Comparison of ENCODE assay signal across 8 mouse cellular contexts in the genomic region with DNA sequence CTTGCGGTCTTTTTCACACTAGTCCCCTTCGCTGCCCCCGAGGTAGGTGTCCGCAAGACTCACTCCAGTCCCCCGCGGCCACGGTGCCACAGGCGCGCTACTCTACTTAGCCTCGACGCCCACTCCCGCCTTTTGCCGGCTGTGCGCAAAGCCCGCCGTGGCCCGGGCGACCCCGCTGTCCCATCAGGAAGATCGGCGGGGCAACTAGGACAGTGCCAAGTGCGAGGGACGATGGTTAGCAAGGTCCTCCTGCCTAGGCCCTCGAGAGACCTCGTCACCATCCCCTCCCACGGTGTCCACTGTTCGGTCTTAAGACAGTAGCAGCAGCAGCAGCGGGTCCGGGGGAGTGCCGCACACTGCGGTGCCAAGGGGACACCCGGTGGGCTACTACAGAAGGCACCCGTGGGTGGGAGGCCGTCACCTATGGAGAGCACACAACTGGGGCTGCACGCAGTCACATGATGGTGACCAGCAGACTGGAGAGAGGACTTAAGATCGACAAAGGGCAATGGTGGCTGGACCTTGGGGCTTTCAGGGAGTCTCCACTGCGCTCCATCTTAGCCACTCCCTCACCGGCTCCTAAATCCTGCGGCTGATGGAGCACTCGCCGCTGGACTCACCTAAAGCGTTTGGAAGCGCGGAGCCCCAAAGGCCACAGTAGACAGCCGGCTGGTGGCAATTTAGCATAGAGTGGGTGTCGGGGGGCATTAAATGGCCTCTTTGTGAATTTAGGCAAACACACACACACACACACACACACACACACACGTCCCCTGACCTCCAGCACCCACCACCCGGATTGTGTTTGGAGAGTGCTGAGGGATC. TPM values are rescaled to one million over a fixed set of nuclear protein-coding genes. Genes with fewer than 3 reads are reported as not detected.
DNase-seq lines count a peak whose midpoint lies in the region; ATAC-seq and TF ChIP-seq lines count a peak whose summit lies in the region.

No protein-coding gene starts in this region.

- intact Hi-C loops in left cerebral cortex, adult 2 months (cut with DNase I) = no loop called here
- intact Hi-C loops in left cerebral cortex, postnatal 14 days (cut with DNase I) = no loop called here

- 0 out of 2 replicates have a peak overlapping the region, but pooled peaks have one; percentile 34 for H3K9ac ChIP-seq in neural tube, embryonic 13.5 days

- no peak for TF ChIP-seq CTCF in left cerebral cortex, adult 2 months (IDR thresholded peaks at IDR 0.05)
- TF ChIP-seq CTCF in thymus, adult 2 months (IDR thresholded peaks at IDR 0.05; ENCODE audit: borderline replicate concordance, control insufficient read depth, extremely low read depth, insufficient read depth, low read length, poor library complexity) = no peak

- peak overlapping the region; percentile 96 for H3K27ac ChIP-seq in left cerebral cortex, adult 2 months
- H3K27ac ChIP-seq in hindbrain, embryonic 10.5 days = no peak overlapping the region
- no peak overlapping the region for H3K27ac ChIP-seq in neural tube, embryonic 13.5 days (replicated peaks)
- no peak overlapping the region for H3K27ac ChIP-seq in thymus, adult 2 months (ENCODE audit: control insufficient read depth, insufficient read depth, low read length)

- ATAC-seq in neural tube, embryonic 13.5 days (ENCODE audit: low read depth) = 0 out of 2 replicates have a peak, but pooled peaks have one; percentile 9

- peak overlapping the region; percentile 33 for H3K4me2 ChIP-seq in neural tube, embryonic 13.5 days

- WGBS in hindbrain, embryonic 10.5 days = under 1% methylated on average over 48 of the region's 48 CpGs
- WGBS in neural tube, embryonic 13.5 days = 2% methylated on average over 48 of the region's 48 CpGs
- WGBS in thymus, adult 2 months = 48% methylated on average over 48 of the region's 48 CpGs

- H3K4me3 ChIP-seq in left cerebral cortex, adult 2 months = peak overlapping the region; percentile 45
- H3K4me3 ChIP-seq in hindbrain, embryonic 10.5 days = no peak overlapping the region
- H3K4me3 ChIP-seq in neural tube, embryonic 13.5 days = peak overlapping the region; percentile 18
- H3K4me3 ChIP-seq in thymus, adult 2 months (ENCODE audit: control insufficient read depth, insufficient read depth, low read length) = no peak overlapping the region

- H3K36me3 ChIP-seq in hindbrain, embryonic 10.5 days = no peaks in the 10 kb centered on the region
- no peaks in the 10 kb centered on the region for H3K36me3 ChIP-seq in neural tube, embryonic 13.5 days
- H3K36me3 ChIP-seq in thymus, adult 2 months (ENCODE audit: control insufficient read depth, insufficient read depth, low read length) = no peaks in the 10 kb centered on the region

- TF ChIP-seq POLR2A in thymus, adult 2 months (IDR thresholded peaks at IDR 0.05; ENCODE audit: control insufficient read depth, extremely low read depth, insufficient read depth, low read length, poor library complexity) = no peak

- peaks cover 4% of the 10 kb centered on the region for H3K4me1 ChIP-seq in hindbrain, embryonic 10.5 days (replicated peaks)
- peaks cover 71% of the 10 kb centered on the region for H3K4me1 ChIP-seq in neural tube, embryonic 13.5 days (replicated peaks)
- no peaks in the 10 kb centered on the region for H3K4me1 ChIP-seq in thymus, adult 2 months (replicated peaks; ENCODE audit: control insufficient read depth, insufficient read depth, low read length)

- no peak for DNase-seq in left cerebral cortex, adult 2 months (ENCODE audit: extremely low spot score in 1 of 2, low spot score in 2 of 2)
- no peak for DNase-seq in left cerebral cortex, postnatal 14 days (ENCODE audit: low spot score in 2 of 2)
- DNase-seq in cerebellum, postnatal 10 days = peak; percentile 74 to 77
- peak; percentile 47 for DNase-seq in hindbrain, embryonic 10.5 days (ENCODE audit: low spot score)
- no peak for DNase-seq in spleen, adult 12 weeks (ENCODE audit: low spot score)
- no peak for DNase-seq in testis, postnatal 10 days (ENCODE audit: low spot score)
- no peak for DNase-seq in thymus, adult 2 months

- no peaks in the 10 kb centered on the region for H3K9me3 ChIP-seq in hindbrain, embryonic 10.5 days
- no peaks in the 10 kb centered on the region for H3K9me3 ChIP-seq in neural tube, embryonic 13.5 days

- peaks cover 100% of the 10 kb centered on the region for H3K27me3 ChIP-seq in hindbrain, embryonic 10.5 days (ENCODE audit: insufficient read depth, poor library complexity, severe bottlenecking)
- peaks cover 100% of the 10 kb centered on the region for H3K27me3 ChIP-seq in neural tube, embryonic 13.5 days
- H3K27me3 ChIP-seq in thymus, adult 2 months (ENCODE audit: control insufficient read depth, insufficient read depth, low read length) = peaks cover 7% of the 10 kb centered on the region; the same call in 1 of the 2 replicates

RNA-seq across cellular contexts. Expression of a gene that starts 15.3 kb away (rescaled TPM):
- total RNA-seq in left cerebral cortex, adult 2 months (2021) = 100 to 1,000 TPM; 347 to 350 TPM
- 100 to 1,000 TPM; 402 to 429 TPM for total RNA-seq in left cerebral cortex, postnatal 14 days (2021)
- 0.07 and 0.29 TPM in 2 replicates for polyA plus RNA-seq in hindbrain, embryonic 10.5 days (2016; fragmentation: Nextera tagmentation; extraction: Ambion mirVana)
- 28.7 and 34.4 TPM in 2 replicates for polyA plus RNA-seq in neural tube, embryonic 13.5 days (2015; fragmentation: Nextera tagmentation; extraction: Ambion mirVana)
- polyA plus RNA-seq in thymus, adult 2 months (2012; rRNA removed) = 17.7 and 18.2 TPM in 2 replicates

RNA-seq across cellular contexts. Expression of a gene that starts 37.7 kb away (rescaled TPM):
- total RNA-seq in left cerebral cortex, adult 2 months (2021) = 10 to 100 TPM in 1 of 2 experiments, 1 to 10 TPM in 1; 9.7 to 11.1 TPM
- 1 to 10 TPM; 8.0 to 9.6 TPM for total RNA-seq in left cerebral cortex, postnatal 14 days (2021)
- polyA plus RNA-seq in hindbrain, embryonic 10.5 days (2016; fragmentation: Nextera tagmentation; extraction: Ambion mirVana) = 3.8 and 5.5 TPM in 2 replicates
- 12.3 and 12.8 TPM in 2 replicates for polyA plus RNA-seq in neural tube, embryonic 13.5 days (2015; fragmentation: Nextera tagmentation; extraction: Ambion mirVana)
- polyA plus RNA-seq in thymus, adult 2 months (2012; rRNA removed) = 2.2 TPM in 2 replicates

RNA-seq across cellular contexts. Expression of a gene that starts 46.4 kb away (rescaled TPM):
- 10 to 100 TPM; 23.9 to 25.8 TPM for total RNA-seq in left cerebral cortex, adult 2 months (2021)
- 10 to 100 TPM; 23.4 to 23.6 TPM for total RNA-seq in left cerebral cortex, postnatal 14 days (2021)
- 43.7 and 45.8 TPM in 2 replicates for polyA plus RNA-seq in hindbrain, embryonic 10.5 days (2016; fragmentation: Nextera tagmentation; extraction: Ambion mirVana)
- 35.1 and 39.8 TPM in 2 replicates for polyA plus RNA-seq in neural tube, embryonic 13.5 days (2015; fragmentation: Nextera tagmentation; extraction: Ambion mirVana)
- 52.9 and 60.6 TPM in 2 replicates for polyA plus RNA-seq in thymus, adult 2 months (2012; rRNA removed)

RNA-seq across cellular contexts. Expression of a gene that starts 55.6 kb away (rescaled TPM):
- 10 to 100 TPM; 77.7 to 77.8 TPM for total RNA-seq in left cerebral cortex, adult 2 months (2021)
- total RNA-seq in left cerebral cortex, postnatal 14 days (2021) = 10 to 100 TPM; 59.5 to 72.0 TPM
- 115 TPM in 2 replicates for polyA plus RNA-seq in hindbrain, embryonic 10.5 days (2016; fragmentation: Nextera tagmentation; extraction: Ambion mirVana)
- 69.9 and 74.2 TPM in 2 replicates for polyA plus RNA-seq in neural tube, embryonic 13.5 days (2015; fragmentation: Nextera tagmentation; extraction: Ambion mirVana)
- 109 and 117 TPM in 2 replicates for polyA plus RNA-seq in thymus, adult 2 months (2012; rRNA removed)

Comparison
In these comparisons a context has a peak if more than half of its experiments do, and no peak if none do; other contexts are left out.
1. DNase-seq: peak in cerebellum, postnatal 10 days (2 of 2) and hindbrain, embryonic 10.5 days (single experiment); none in left cerebral cortex, adult 2 months (0 of 2), left cerebral cortex, postnatal 14 days (0 of 2), spleen, adult 12 weeks (single experiment), testis, postnatal 10 days (single experiment) and thymus, adult 2 months (single experiment).
2. H3K4me3 ChIP-seq: peak in left cerebral cortex, adult 2 months (single experiment) and neural tube, embryonic 13.5 days (single experiment); none in hindbrain, embryonic 10.5 days (single experiment) and thymus, adult 2 months (single experiment).
3. RNA of a gene that starts 15.3 kb away (polyA plus RNA-seq): 28.7 to 34.4 TPM in neural tube, embryonic 13.5 days and 17.7 to 18.2 TPM in thymus, adult 2 months; 0.07 to 0.29 TPM in hindbrain, embryonic 10.5 days; every median in the first group is over 10 times any median in the second.